Mouse (Mus musculus) hindbrain, embryonic 14.5 days (tissue): Measurements from ENCODE around the gene Il11. TPM values are rescaled to one million over a fixed set of nuclear protein-coding genes. Genes with fewer than 3 reads are reported as not detected.

ENCODE experiments used
- ATAC-seq: fragments of 200-750 bp; cut with Nextera tagmentation; 2 replicates; pipeline ENCODE4 v1.8.0; 2017; ENCODE audit warnings: moderate number of reproducible peaks, mild to moderate bottlenecking, moderate TSS enrichment, moderate library complexity; ENCODE audit not compliant: low FRiP score
- DNase-seq: peaks from one replicate; pipeline ENCODE4 v3.0.0-alpha.2; 2015; ENCODE audit warnings: low spot score
- H3K27ac ChIP-seq: fragments of 300-500 bp; sonication (generic); 2 replicates; pipeline ENCODE4 v1.5.1; 2014; ENCODE audit warnings: mild to moderate bottlenecking, moderate library complexity
- H3K27me3 ChIP-seq: fragments of 300-500 bp; sonication (generic); 2 replicates; pipeline ENCODE4 v1.6.1; 2014; ENCODE audit warnings: mild to moderate bottlenecking, low read length, mixed read lengths; ENCODE audit not compliant: control insufficient read depth, insufficient read depth
- H3K36me3 ChIP-seq: fragments of 300-500 bp; sonication (generic); replicated peaks from 2 replicates; pipeline ENCODE4 v1.6.1; 2014; ENCODE audit not compliant: control insufficient read depth, insufficient read depth
- H3K4me1 ChIP-seq: fragments of 300-500 bp; sonication (generic); replicated peaks from 2 replicates; pipeline ENCODE4 v1.6.1; 2014; ENCODE audit warnings: antibody characterized with exemption, low read length, mixed read lengths; ENCODE audit not compliant: control insufficient read depth, insufficient read depth
- H3K4me2 ChIP-seq: fragments of 300-500 bp; sonication (generic); replicated peaks from 2 replicates; pipeline ENCODE4 v1.6.1; 2014; ENCODE audit warnings: mild to moderate bottlenecking, moderate library complexity
- H3K4me3 ChIP-seq: fragments of 300-500 bp; sonication (generic); replicated peaks from 2 replicates; pipeline ENCODE4 v1.5.1; 2014; ENCODE audit warnings: mild to moderate bottlenecking, low read length
- H3K9ac ChIP-seq: fragments of 300-500 bp; sonication (generic); 2 replicates; pipeline ENCODE4 v1.6.1; 2014
- H3K9me3 ChIP-seq: fragments of 300-500 bp; sonication (generic); 2 replicates; pipeline ENCODE4 v1.6.1; 2016; ENCODE audit warnings: low read length; ENCODE audit not compliant: control insufficient read depth
- WGBS: fragments of 180-500 bp; shearing (Covaris S2); extraction: QIAGEN DNeasy Blood & Tissue Kit; methylation state at CpG from one replicate; pipeline ENCODE4 v1.1.7; 2014; 5-methylcytosine and 5-hydroxymethylcytosine counted together
- polyA plus RNA-seq: library from polyadenylated mRNA; unstranded; fragments of >200 nt; fragmentation: Nextera tagmentation; extraction: Ambion mirVana; gene quantifications from 2 replicates; pipeline ENCODE4 v1.2.1, GENCODE M21; 2014

Gene Il11
- polyA plus RNA-seq, 1 experiment from 2014 or later, result 0.41 TPM

- Histone ChIP-seq H3K9ac (peak within 1 kb of the TSS; percentile 67), H3K4me1 (peaks cover 16% of the 10 kb centered on the region), H3K4me3 (peak within 1 kb of the TSS; percentile 49), H3K27me3 (0 out of 2 replicates have a peak, but pooled peaks cover 8% of the 10 kb centered on the region), H3K36me3 (peaks cover 8% of the 10 kb centered on the region), H3K4me2 (peak within 1 kb of the TSS; percentile 92), H3K27ac (peak within 1 kb of the TSS; percentile 40), H3K9me3 (no peaks in the 10 kb centered on the region)
- 9% methylated on average over 39 of the region's 40 CpGs for WGBS
- no peak for DNase-seq
- ATAC-seq, result no peak
These were observed 6.8 kb upstream of the Il11 start, which contains the start of gene Tmem238 for GRCm38 (mm10) chr7:4789436-4789935. Gene Tmem238 (minus strand): TSS chr7:4789656.

- H3K27ac ChIP-seq, result peak overlapping the region; percentile 40
- DNase-seq (peak; percentile 66), ATAC-seq (peak; percentile 46)
- 0 out of 2 replicates have a peak, but pooled peaks cover 8% of the 10 kb centered on the region for H3K27me3 ChIP-seq
- peaks cover 11% of the 10 kb centered on the region for H3K4me1 ChIP-seq
- H3K4me3 ChIP-seq, result peak overlapping the region; percentile 49
- peaks cover 1% of the 10 kb centered on the region; the same call in 1 of the 2 replicates for H3K36me3 ChIP-seq
- peak overlapping the region; percentile 67 for H3K9ac ChIP-seq
- no peaks in the 10 kb centered on the region for H3K9me3 ChIP-seq
- H3K4me2 ChIP-seq, result peak overlapping the region; percentile 92
- WGBS, result 2% methylated on average over 63 of the region's 64 CpGs
These were observed 6.1 kb upstream of the Il11 start for GRCm38 (mm10) chr7:4788499-4789435.

GRCm38 (mm10) chr7:4783667-4784268 lies 1.1 kb upstream of the Il11 start:
- Histone ChIP-seq H3K27ac (no peak overlapping the region), H3K9ac (no peak overlapping the region), H3K27me3 (peaks cover 13% of the 10 kb centered on the region), H3K4me2 (no peak overlapping the region), H3K4me3 (no peak overlapping the region), H3K4me1 (peaks cover 6% of the 10 kb centered on the region; the same call in 1 of the 2 replicates), H3K9me3 (no peaks in the 10 kb centered on the region), H3K36me3 (no peaks in the 10 kb centered on the region)
- ATAC-seq (no peak), DNase-seq (no peak)
- 86% methylated on average over 14 of the region's 14 CpGs for WGBS

DNA sequence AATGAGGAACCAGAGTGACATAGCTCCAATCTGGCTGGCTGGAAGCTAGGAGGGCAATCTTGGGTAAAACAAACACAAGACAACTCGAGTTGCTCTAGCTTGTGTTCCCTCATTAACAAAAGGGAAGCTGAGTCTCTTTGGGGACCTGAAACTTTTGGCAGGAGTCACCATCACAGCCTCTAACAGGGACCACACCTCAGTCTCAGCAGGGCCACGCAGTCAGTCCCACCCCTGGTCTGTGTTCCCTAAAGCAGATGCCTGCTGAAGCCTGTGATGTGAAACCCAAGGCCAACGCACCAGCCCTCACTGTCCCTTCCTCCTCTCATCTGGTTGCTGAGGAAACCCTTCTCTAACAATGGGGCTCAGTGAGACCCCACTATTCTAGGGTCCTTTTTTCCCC lies 529 bp downstream of the Il11 start:
- Histone ChIP-seq H3K27ac (no peak overlapping the region), H3K4me1 (0 out of 2 replicates have a peak, but pooled peaks cover 5% of the 10 kb centered on the region), H3K9ac (no peak overlapping the region), H3K27me3 (peaks cover 24% of the 10 kb centered on the region), H3K36me3 (no peaks in the 10 kb centered on the region), H3K9me3 (no peaks in the 10 kb centered on the region), H3K4me3 (no peak overlapping the region), H3K4me2 (no peak overlapping the region)
- 64% methylated on average over 3 of the region's 3 CpGs for WGBS
- DNase-seq (no peak), ATAC-seq (no peak)

- Histone ChIP-seq H3K36me3 (no peaks in the 10 kb centered on the region), H3K9me3 (no peaks in the 10 kb centered on the region), H3K27me3 (peaks cover 46% of the 10 kb centered on the region), H3K4me2 (no peak overlapping the region), H3K4me3 (no peak overlapping the region), H3K27ac (no peak overlapping the region), H3K9ac (no peak overlapping the region), H3K4me1 (0 out of 2 replicates have a peak, but pooled peaks cover 5% of the 10 kb centered on the region)
- no peak for ATAC-seq
- WGBS, result 62% methylated on average over 5 of the region's 5 CpGs
- no peak for DNase-seq
These were observed 2.7 kb downstream of the Il11 start for GRCm38 (mm10) chr7:4779921-4780320.

DNA sequence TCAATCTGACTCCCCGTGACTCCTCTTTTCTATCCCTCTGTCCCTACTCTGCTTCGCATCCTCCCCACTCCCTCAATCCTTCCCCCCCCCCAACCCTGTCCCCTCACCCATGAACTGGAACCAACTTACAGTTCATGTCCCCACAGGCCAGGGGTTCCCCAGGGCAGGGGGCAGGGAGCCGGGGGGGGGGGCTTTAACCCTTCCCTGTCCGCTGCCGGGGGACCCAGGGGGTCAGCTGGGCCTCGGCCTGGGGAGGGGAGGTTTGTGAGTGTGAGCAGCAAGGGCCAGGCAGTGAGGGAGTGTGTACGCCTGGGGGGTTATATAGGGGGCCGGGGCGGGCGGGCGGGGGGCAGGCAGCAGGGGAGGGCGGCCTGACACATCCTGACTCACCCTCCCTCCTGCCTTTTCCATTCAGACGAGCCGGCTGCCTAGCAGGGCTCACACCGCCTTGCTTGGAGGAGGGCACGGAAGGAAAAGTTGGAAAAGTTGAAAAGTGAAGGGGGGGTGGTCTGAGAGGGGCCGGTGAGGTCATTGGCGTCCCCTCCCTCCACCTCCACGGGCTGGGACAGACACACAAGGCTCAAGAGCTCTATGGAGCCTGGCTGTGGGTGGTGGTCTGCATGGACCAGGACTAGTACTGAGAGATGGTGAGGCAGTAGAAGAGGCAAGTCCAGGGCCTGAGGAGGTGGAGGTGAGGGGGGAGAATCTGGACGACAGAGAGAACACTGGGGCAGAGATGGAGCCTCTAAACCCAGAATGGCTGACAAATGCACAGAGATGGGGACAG lies 4.6 kb downstream of the Il11 start:
- H3K9me3 ChIP-seq, result no peaks in the 10 kb centered on the region
- no peaks in the 10 kb centered on the region for H3K36me3 ChIP-seq
- H3K4me2 ChIP-seq, result no peak overlapping the region
- 4% methylated on average over 19 of the region's 20 CpGs for WGBS
- no peak overlapping the region for H3K4me3 ChIP-seq
- ATAC-seq (no peak), DNase-seq (no peak)
- H3K9ac ChIP-seq, result no peak overlapping the region
- no peak overlapping the region for H3K27ac ChIP-seq
- H3K27me3 ChIP-seq, result peaks cover 51% of the 10 kb centered on the region
- 0 out of 2 replicates have a peak, but pooled peaks cover 5% of the 10 kb centered on the region for H3K4me1 ChIP-seq

GRCm38 (mm10) chr7:4776861-4777830 lies 5.5 kb downstream of the Il11 start:
- Histone ChIP-seq H3K4me3 (peak overlapping the region; percentile 34), H3K9me3 (no peaks in the 10 kb centered on the region), H3K4me2 (peak overlapping the region; percentile 51), H3K36me3 (no peaks in the 10 kb centered on the region), H3K27ac (no peak overlapping the region), H3K27me3 (peaks cover 51% of the 10 kb centered on the region), H3K9ac (peak overlapping the region; percentile 22), H3K4me1 (0 out of 2 replicates have a peak, but pooled peaks cover 5% of the 10 kb centered on the region)
- ATAC-seq, result peak; percentile 71
- 1% methylated on average over 35 of the region's 56 CpGs for WGBS
- DNase-seq, result peak; percentile 47

DNA sequence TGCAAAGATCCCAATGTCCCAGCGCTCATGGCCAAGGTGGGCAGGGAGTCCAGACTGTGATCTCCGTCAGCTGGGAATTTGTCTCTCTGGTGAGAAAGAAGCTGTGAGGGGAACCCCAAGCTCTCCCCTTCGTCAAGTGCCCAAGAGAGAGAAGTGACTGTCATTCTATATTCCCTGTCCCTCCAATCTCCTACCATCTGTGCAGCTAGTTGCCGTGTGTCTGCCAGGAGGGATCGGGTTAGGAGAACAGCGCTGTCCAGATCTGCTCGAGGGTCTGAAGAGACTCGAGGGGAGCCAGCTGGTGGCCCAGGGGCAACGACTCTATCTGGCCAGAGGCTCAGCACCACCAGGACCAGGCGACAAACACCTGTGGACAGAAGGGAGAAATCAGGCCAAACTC lies 6.5 kb downstream of the Il11 start:
- Histone ChIP-seq H3K9ac (no peak overlapping the region), H3K27me3 (peaks cover 51% of the 10 kb centered on the region), H3K36me3 (no peaks in the 10 kb centered on the region), H3K27ac (no peak overlapping the region), H3K9me3 (no peaks in the 10 kb centered on the region), H3K4me1 (0 out of 2 replicates have a peak, but pooled peaks cover 5% of the 10 kb centered on the region), H3K4me2 (no peak overlapping the region), H3K4me3 (no peak overlapping the region)
- ATAC-seq (no peak), DNase-seq (no peak)
- WGBS, result 54% methylated on average over 10 of the region's 10 CpGs
